Mouse (Mus musculus): ENCODE data around the gene Cptp. TPM values are rescaled to one million over a fixed set of nuclear protein-coding genes. Genes with fewer than 3 reads are reported as not detected.

Cptp gene
- total RNA-seq, 2 experiments from 2014 or later: 16.9 to 17.5 TPM

Small RNA genes lying within 50 kb of the gene (microRNA-seq; reads per million reads assigned to microRNA genes)
- gene Gm22991 (ENCODE audit: borderline number of aligned reads in 2 of 2): 0 reads per million in 2 experiments

Other genes with a start within 250 kb of the Cptp start
- gene Cdk11b, start 244.6 kb downstream of the Cptp start, total RNA-seq (2021): 10 to 100 TPM; 56.8 to 62.0 TPM
- not detected for gene Gm10563, start 224.0 kb downstream of the Cptp start, total RNA-seq (2021)
- 10 to 100 TPM in 1 of 2 experiments, 1 to 10 TPM in 1; 5.6 to 12.8 TPM for gene Mmp23, start 216.1 kb downstream of the Cptp start, total RNA-seq (2021)
- gene Mib2, start 200.2 kb downstream of the Cptp start, total RNA-seq (2021): 10 to 100 TPM; 57.1 to 59.7 TPM
- gene Fndc10, start 175.1 kb downstream of the Cptp start, total RNA-seq (2021): 10 to 100 TPM; 31.5 to 48.1 TPM
- 100 to 1,000 TPM in 1 of 2 experiments, 10 to 100 TPM in 1; 92.0 to 105 TPM for gene Ssu72, start 164.6 kb downstream of the Cptp start, total RNA-seq (2021)
- under 1 TPM; 0.48 to 0.89 TPM for gene Tmem240, start 134.6 kb downstream of the Cptp start, total RNA-seq (2021)
- 10 to 100 TPM; 96.2 to 99.8 TPM for gene Atad3a, start 108.3 kb downstream of the Cptp start, total RNA-seq (2021)
- gene Vwa1, start 94.7 kb downstream of the Cptp start, total RNA-seq (2021): 10 to 100 TPM in 1 of 2 experiments, 1 to 10 TPM in 1; 3.8 to 12.3 TPM
- gene Tmem88b, start 83.6 kb downstream of the Cptp start, total RNA-seq (2021): under 1 TPM; 0.56 to 0.70 TPM
- gene Ankrd65, start 79.0 kb downstream of the Cptp start, total RNA-seq (2021): not detected
- 100 to 1,000 TPM; 143 to 148 TPM for gene Mrpl20, start 66.6 kb downstream of the Cptp start, total RNA-seq (2021)
- gene Ccnl2, start 57.0 kb downstream of the Cptp start, total RNA-seq (2021): 100 to 1,000 TPM; 112 to 146 TPM
- gene Aurkaip1, start 38.2 kb downstream of the Cptp start, total RNA-seq (2021): 100 to 1,000 TPM; 142 to 164 TPM
- 10 to 100 TPM; 40.0 to 43.1 TPM for gene Mxra8, start 29.8 kb downstream of the Cptp start, total RNA-seq (2021)
- 10 to 100 TPM; 62.3 to 87.0 TPM for gene Dvl1, start 22.0 kb downstream of the Cptp start, total RNA-seq (2021)
- under 1 TPM; 0.27 to 0.42 TPM for gene Tas1r3, start 6.1 kb downstream of the Cptp start, total RNA-seq (2021)
- gene Ints11, start 106 bp upstream of the Cptp start, total RNA-seq (2021): 10 to 100 TPM; 26.4 to 29.7 TPM
- gene Pusl1, start 22.3 kb upstream of the Cptp start, total RNA-seq (2021): 10 to 100 TPM; 28.1 to 32.8 TPM
- 10 to 100 TPM; 17.2 to 19.3 TPM for gene Acap3, start 22.4 kb upstream of the Cptp start, total RNA-seq (2021)
- 10 to 100 TPM; 75.5 to 85.8 TPM for gene Ube2j2, start 74.4 kb upstream of the Cptp start, total RNA-seq (2021)
- gene C1qtnf12, start 92.9 kb upstream of the Cptp start, total RNA-seq (2021): 10 to 100 TPM; 69.5 to 94.3 TPM
- 1 to 10 TPM; 5.9 to 6.1 TPM for gene B3galt6, start 123.2 kb upstream of the Cptp start, total RNA-seq (2021)
- 100 to 1,000 TPM; 227 to 290 TPM for gene Sdf4, start 123.4 kb upstream of the Cptp start, total RNA-seq (2021)
- under 1 TPM; 0.29 to 0.66 TPM for gene Tnfrsf4, start 144.4 kb upstream of the Cptp start, total RNA-seq (2021)
- gene Tnfrsf18, start 156.7 kb upstream of the Cptp start, total RNA-seq (2021): not detected
- gene Ttll10, start 190.0 kb upstream of the Cptp start, total RNA-seq (2021): under 1 TPM in 1 of 2 experiments, not detected in 1; 0.35 TPM
- 10 to 100 TPM in 1 of 2 experiments, 1 to 10 TPM in 1; 9.6 to 12.9 TPM for gene 9430015G10Rik, start 240.5 kb upstream of the Cptp start, total RNA-seq (2021)